Mouse (Mus musculus): ENCODE results near the gene Uchl4. TPM values are rescaled to one million over a fixed set of nuclear protein-coding genes. Genes with fewer than 3 reads are reported as not detected.

Gene Uchl4
- total RNA-seq (2023): 2.0 to 3.7 TPM (median 2.4 TPM) in 4 replicates

DNA sequence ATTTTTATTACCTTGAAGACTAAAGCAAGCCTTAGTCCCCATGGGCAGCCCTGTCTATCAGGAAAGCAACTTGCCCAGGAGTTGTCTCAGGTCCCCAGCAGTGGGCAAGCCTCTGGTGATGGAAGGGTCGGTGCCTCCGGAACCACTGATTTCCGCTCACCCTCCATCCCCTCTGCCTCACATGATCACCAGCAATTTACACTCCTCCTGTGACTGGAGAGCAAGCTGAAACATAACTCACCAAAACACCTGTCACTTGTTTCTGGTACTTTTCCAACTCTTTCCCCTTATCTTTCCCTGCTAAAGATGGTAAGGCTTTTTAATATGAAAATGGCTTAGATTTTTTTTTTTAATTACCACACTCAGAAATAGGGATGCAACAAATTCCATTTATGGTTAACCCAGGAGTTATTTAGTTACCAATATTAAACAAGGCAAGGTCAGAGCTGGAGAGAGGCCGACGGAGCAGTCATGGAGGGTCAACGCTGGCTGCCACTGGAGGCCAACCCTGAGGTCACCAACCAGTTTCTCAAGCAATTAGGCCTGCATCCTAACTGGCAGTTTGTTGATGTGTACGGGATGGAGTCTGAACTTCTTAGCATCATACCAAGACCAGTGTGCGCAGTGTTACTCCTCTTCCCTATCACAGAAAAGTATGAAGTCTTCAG, at the start of gene Uchl4:
Gene Uchl4 (plus strand): TSS at position 434 of the 668 bp plus-strand sequence.

DNA sequence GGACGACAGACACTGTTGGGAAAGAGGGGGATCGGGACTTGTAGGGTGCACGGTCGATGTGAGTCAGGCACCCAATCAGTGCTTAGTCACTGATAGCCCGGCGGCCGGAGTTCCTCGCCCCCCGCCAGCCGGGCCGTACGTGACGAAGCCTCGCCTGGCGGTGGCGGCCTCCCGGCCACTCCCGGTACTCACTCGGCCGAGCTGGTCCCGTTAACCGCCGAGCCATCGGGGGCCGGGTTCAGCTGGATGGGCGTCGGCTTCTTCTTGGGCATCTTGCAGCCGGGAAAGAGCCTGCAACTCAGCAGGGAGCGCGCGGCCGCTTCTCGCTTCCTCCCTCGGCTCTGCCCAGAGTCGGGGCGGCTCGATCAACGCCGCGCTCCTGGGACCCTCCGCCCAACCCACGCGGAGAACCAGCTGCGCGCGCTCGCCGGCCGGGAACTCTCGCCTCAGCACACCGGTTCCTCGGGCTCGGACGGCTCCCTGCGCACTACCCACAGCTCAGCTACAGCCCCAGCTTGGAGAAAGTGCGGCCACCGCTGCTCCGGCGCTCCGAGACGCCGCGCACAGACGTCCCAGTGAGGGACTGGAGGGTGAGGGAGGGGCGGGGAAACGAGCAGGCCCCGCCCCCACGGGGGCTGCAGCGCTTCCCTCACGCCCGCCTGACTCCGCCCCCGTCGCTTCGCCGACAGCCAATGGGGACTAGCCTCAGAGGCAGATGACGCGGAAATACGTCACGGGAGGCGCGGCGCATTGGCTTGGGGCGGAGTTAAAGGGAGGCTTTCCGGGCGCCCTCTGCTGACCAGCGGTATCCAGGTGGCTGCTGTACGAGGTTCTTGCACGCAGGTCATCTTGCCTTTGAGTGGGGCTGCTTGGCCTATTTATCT, 18.3 kb downstream of the Uchl4 start, which contains the start of gene Map2k1:
Gene Map2k1 (minus strand): TSS at position 611 of the 884 bp plus-strand sequence.

DNA sequence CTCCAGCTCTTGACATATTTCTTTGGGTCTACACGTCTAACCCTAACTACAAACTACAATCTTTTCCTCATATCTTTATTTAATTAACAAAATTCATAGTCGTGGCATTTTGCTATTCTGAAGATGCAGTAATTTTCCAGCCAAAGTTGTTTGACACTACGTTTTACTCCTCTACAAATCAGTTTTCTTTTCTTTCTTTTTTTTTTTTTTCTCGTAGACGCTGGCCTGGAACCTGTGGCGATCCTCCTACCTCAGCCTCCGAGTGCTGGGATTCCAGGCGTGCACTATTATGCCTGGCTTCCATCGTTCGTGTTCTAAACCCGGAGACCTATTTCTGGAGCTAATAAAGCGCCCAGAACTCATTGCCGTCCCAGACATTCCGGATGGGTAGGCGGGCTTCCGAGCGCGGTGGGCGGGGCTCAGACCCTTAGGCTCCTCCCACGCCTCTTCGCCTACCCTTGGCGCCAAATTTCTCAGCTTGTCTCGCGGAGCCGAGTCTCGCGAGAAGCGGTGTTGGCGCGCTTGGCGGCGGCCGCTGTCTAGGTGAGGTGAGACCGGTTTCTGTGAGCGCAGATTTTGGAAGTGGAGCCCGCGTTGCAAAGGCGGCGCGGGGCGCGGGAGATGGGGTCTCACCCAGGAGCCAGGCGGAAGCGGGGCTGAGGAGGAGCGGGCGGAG, 46.2 kb downstream of the Uchl4 start, which contains the start of gene Tipin:
Gene Tipin (plus strand): TSS at position 477 of the 676 bp plus-strand sequence.

Other genes starting within 250 kb of the Uchl4 start
- 0.19 TPM in 1 of 4 replicates, not detected in the others for gene Smad6, start 213.1 kb upstream of the Uchl4 start, total RNA-seq (2023)
- gene Lctl, start 118.1 kb upstream of the Uchl4 start, total RNA-seq (2023): not detected in 4 replicates
- 3.9 to 7.5 TPM (median 5.3 TPM) in 4 replicates for gene Zwilch, start 62.1 kb upstream of the Uchl4 start, total RNA-seq (2023)
- 1,803 to 1,818 TPM (median 1,809 TPM) in 4 replicates for gene Rpl4, start 61.8 kb upstream of the Uchl4 start, total RNA-seq (2023)
- 19.4 to 22.4 TPM (median 20.7 TPM) in 4 replicates for gene Snapc5, start 55.9 kb upstream of the Uchl4 start, total RNA-seq (2023)
- 142 to 150 TPM (median 148 TPM) in 4 replicates for gene Map2k1, start 18.4 kb downstream of the Uchl4 start, total RNA-seq (2023)
- gene Tipin, start 46.4 kb downstream of the Uchl4 start, total RNA-seq (2023): 25.6 to 28.5 TPM (median 27.9 TPM) in 4 replicates
- gene Dis3l, start 106.1 kb downstream of the Uchl4 start, total RNA-seq (2023): 22.3 to 23.7 TPM (median 23.4 TPM) in 4 replicates
- gene Megf11, start 150.4 kb downstream of the Uchl4 start, total RNA-seq (2023): not detected in 4 replicates